Mouse (Mus musculus) spleen, adult 2 months (tissue): ENCODE data around the gene Notum. TPM values are rescaled to one million over a fixed set of nuclear protein-coding genes. Genes with fewer than 3 reads are reported as not detected.

ENCODE experiments used
- DNase-seq, 2 experiments: peaks; one replicate each; pipeline versions ENCODE4 v3.0.0 to v3.0.0-alpha.2; 2012 to 2021; ENCODE audit warnings: low spot score in 2 of 2, low read depth in 1 of 2
- H3K27ac ChIP-seq: fragments of 200-500 bp; 2 replicates; pipeline ENCODE4 v1.5.1; 2012; ENCODE audit warnings: low read length, inconsistent platforms; ENCODE audit not compliant: insufficient read depth
- H3K27me3 ChIP-seq: fragments of 200-500 bp; 2 replicates; pipeline ENCODE4 v1.6.1; 2012; ENCODE audit warnings: mild to moderate bottlenecking, moderate library complexity, low read length, inconsistent platforms; ENCODE audit not compliant: control insufficient read depth, insufficient read depth
- H3K36me3 ChIP-seq: fragments of 200-500 bp; 2 replicates; pipeline ENCODE4 v1.6.1; 2012; ENCODE audit warnings: mild to moderate bottlenecking, low read length, inconsistent platforms; ENCODE audit not compliant: control insufficient read depth, insufficient read depth
- H3K4me1 ChIP-seq: fragments of 200-500 bp; 2 replicates; pipeline ENCODE4 v1.6.1; 2011; ENCODE audit warnings: inconsistent platforms; ENCODE audit not compliant: control insufficient read depth, insufficient read depth, insufficient read length
- H3K4me3 ChIP-seq: fragments of 200-500 bp; 2 replicates; pipeline ENCODE4 v1.5.1; 2011; ENCODE audit warnings: mild to moderate bottlenecking, inconsistent platforms; ENCODE audit not compliant: insufficient read depth, insufficient read length; ENCODE audit errors: extremely low read depth
- CTCF ChIP-seq: fragments of 200-500 bp; IDR thresholded peaks from 2 replicates; pipeline ENCODE4 v1.5.1; 2011; ENCODE audit warnings: mild to moderate bottlenecking, inconsistent platforms; ENCODE audit not compliant: insufficient read depth, insufficient read length, insufficient replicate concordance; ENCODE audit errors: extremely low read depth
- POLR2A ChIP-seq: fragments of 200-500 bp; IDR thresholded peaks from 2 replicates; pipeline ENCODE4 v1.6.1; 2011; ENCODE audit warnings: low read depth, low read length, inconsistent platforms
- WGBS: fragments of 180-500 bp; shearing (Covaris S2); methylation state at CpG from one replicate; pipeline ENCODE4 v1.1.7; 2018; 5-methylcytosine and 5-hydroxymethylcytosine counted together
- polyA plus RNA-seq: library from polyadenylated mRNA; depleted of rRNA; stranded (reverse); fragments of >200 nt; gene quantifications from 2 replicates; pipeline ENCODE4 v1.2.3, GENCODE M21; 2012

Notum gene
- polyA plus RNA-seq, 1 experiment, result 0.08 TPM

DNA sequence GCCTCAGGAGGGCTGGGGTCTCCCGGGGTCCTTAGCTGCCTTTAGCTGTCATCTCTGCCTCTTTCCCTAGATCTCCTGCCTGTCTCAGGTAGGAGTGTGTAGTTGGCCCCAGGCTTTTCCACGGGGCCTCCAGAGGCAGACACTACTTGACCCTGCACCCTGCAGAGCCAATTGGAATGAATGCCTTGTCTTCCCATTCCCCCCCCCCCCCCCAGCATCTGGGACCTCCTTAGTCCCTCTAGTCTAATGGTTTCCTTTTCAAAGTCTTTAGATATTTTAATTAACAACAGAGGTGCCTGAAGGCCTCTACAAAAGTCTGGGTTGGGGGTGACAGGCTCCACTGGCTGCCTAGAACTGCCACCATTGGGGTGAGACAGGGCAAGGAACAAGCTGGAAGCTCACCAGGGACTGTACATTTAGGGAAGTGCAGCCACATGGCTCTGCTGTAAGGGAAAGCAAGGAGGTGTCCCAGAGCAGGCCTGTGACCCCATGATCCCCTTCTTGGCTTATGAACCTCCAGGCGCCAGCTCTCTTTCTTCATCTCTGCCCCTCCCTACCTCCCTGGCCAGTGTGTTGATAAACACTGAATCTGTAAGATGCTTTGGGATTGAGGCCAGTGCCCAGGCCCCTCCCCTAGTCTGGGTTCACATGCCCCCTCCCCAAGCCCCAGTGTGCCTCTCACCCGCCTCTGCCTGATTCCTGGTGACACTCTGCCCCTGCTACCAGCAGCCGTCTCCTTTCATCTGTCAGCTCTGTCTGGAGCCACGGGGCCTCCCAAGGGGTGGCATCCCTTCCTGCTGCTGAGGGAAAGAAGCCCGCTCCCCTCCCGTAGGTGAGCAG lies 43.7 kb upstream of the Notum start:
- H3K27me3 ChIP-seq, result no peaks in the 10 kb centered on the region
- H3K4me3 ChIP-seq, result no peak overlapping the region
- no peak overlapping the region for H3K27ac ChIP-seq
- 76% methylated on average over 8 of the region's 8 CpGs for WGBS
- peaks cover 17% of the 10 kb centered on the region; the same call in 1 of the 2 replicates for H3K36me3 ChIP-seq
- no peak for DNase-seq
- no peaks in the 10 kb centered on the region for H3K4me1 ChIP-seq
- TF ChIP-seq CTCF, result no peak
- TF ChIP-seq POLR2A, result no peak

DNA sequence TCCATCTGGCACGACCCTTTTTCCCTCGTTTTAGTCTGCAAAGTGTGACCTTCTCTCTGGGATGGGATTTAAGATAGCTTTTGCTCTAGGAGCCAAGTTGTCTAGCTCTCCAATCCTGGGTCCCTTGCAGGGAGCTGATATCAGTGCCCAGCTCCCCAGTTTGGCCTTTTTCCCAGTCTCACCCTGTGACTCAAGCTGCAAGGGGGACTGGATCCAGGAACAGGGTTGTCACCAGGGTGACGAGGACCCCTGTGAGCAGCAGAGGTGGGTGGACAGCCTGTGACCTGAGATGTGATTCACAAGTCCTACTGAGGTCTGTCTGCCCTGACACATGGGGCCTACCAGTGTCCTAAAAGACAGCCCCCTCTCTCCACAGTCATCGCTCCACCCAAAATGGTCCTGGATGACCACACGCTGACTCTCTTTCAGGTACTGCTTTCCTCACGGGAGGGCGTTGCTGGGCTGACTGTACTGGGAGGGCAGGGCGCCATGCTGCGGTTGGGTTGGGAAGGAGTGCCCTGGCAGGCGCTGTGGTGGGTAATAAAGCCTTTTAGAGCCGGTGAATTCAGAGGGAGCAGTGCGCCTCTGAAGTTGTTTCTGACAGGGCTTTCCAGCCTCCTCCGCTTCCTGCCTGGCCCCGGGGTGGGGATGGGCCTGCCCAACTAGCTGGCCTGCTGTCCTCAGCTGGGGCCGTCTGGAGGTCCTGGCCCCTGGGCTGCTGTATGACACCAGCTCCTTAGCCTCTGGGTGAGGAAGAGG lies 42.9 kb upstream of the Notum start:
- Histone ChIP-seq H3K4me3 (no peak overlapping the region), H3K27me3 (no peaks in the 10 kb centered on the region), H3K27ac (no peak overlapping the region), H3K4me1 (no peaks in the 10 kb centered on the region), H3K36me3 (peaks cover 17% of the 10 kb centered on the region; the same call in 1 of the 2 replicates)
- TF ChIP-seq CTCF (no peak), POLR2A (no peak)
- no peak for DNase-seq
- WGBS, result 89% methylated on average over 15 of the region's 15 CpGs

DNA sequence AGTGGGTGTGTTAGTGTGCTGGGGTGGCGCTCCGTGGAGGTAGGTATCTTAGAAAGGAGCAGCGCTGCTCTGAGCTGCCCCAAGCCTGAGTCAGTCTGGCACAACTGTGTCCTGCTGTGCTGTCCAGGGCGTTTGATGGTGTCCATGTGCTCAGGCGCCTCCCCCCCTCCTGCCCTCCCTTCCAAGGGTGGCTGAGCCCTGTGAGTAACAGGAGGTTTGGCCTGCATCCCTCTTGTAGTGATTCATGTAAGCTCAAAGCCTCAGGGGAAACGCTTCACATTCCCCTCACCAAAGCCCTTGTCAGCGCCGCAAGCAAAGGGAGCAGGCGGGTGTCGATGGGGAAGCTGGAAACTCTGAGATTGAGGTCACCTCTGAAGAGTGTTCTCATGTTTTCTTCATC lies 36.8 kb upstream of the Notum start:
- no peaks in the 10 kb centered on the region for H3K27me3 ChIP-seq
- no peak for DNase-seq
- 87% methylated on average over 10 of the region's 10 CpGs for WGBS
- H3K27ac ChIP-seq, result no peak overlapping the region
- H3K4me3 ChIP-seq, result no peak overlapping the region
- TF ChIP-seq POLR2A (no peak), CTCF (no peak)
- H3K36me3 ChIP-seq, result peaks cover 28% of the 10 kb centered on the region
- H3K4me1 ChIP-seq, result no peaks in the 10 kb centered on the region

DNA sequence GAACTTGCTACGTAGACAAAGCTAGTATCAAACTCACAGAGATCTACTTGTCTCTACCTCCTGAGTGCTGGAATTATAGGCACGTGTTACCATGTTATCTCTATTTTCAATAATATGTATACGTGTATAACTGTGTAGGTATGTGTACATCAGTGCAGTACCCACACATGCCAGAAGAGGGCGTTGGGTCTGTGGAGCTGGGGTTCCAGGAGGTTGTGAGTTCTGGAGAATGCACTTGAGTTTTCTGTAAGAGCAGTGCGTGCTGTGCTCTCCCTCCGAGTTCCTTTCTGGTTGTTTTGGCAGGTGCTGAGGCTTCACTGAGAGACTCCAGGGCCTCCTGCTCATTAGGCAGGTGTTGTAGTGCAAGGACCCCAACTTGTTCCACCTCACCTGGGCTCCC lies 35.6 kb upstream of the Notum start:
- WGBS, result 93% methylated on average over 6 of the region's 6 CpGs
- peaks cover 23% of the 10 kb centered on the region for H3K36me3 ChIP-seq
- no peak overlapping the region for H3K4me3 ChIP-seq
- peak; percentile 3; the same call in 1 of the 2 replicates for TF ChIP-seq CTCF
- TF ChIP-seq POLR2A, result no peak
- H3K4me1 ChIP-seq, result no peaks in the 10 kb centered on the region
- no peaks in the 10 kb centered on the region for H3K27me3 ChIP-seq
- H3K27ac ChIP-seq, result no peak overlapping the region
- DNase-seq, result no peak

DNA sequence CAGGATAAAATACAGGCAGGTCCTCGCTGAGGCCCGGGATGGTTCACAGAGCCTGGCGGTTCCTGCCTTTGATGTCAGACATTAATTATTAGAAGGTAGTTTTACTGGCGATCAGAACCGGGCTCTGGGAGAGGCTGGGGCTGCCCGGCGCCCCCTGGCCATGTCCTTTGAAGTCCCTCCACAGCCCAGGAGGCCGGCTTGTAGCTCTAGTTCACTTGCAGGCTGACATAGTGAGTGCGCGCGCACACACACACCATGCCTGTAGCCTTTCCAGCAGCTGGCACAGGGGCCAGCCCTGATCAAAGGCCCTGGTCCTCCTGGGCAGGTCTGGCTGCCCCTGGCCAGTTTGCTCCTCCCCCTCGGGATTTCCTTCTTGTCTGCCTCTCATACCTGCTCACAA lies 34.7 kb upstream of the Notum start:
- no peak for DNase-seq
- H3K27ac ChIP-seq, result no peak overlapping the region
- H3K4me3 ChIP-seq, result no peak overlapping the region
- TF ChIP-seq POLR2A, result no peak
- no peak for TF ChIP-seq CTCF
- WGBS, result 92% methylated on average over 12 of the region's 12 CpGs
- no peaks in the 10 kb centered on the region for H3K4me1 ChIP-seq
- no peaks in the 10 kb centered on the region for H3K27me3 ChIP-seq
- peaks cover 20% of the 10 kb centered on the region for H3K36me3 ChIP-seq

DNA sequence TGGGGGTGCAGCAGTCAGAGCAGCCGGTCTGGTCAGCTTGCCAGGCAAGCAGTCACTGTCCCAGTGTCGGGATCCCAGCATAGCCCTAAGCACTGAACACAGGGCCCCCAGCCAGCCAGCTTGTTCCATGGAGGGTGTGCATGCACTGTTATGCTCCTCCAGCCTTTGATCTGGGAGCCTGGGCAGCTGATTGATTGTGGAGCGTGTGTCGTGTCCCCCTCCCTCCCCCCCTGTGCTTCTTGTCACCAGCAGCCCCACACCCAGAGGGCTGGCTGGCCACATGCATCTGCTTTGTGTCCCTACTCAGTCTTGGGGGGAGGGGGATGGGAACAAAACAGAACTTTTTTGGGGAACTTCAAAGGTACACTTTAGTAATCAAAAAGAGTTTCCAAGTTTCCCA lies 34.2 kb upstream of the Notum start:
- TF ChIP-seq POLR2A (no peak), CTCF (no peak)
- Histone ChIP-seq H3K27me3 (no peaks in the 10 kb centered on the region), H3K27ac (no peak overlapping the region), H3K4me1 (no peaks in the 10 kb centered on the region), H3K36me3 (peaks cover 24% of the 10 kb centered on the region), H3K4me3 (no peak overlapping the region)
- 91% methylated on average over 4 of the region's 4 CpGs for WGBS
- no peak for DNase-seq
